Mouse (Mus musculus) c-Kit-negative CD71-positive TER-119-positive erythroid progenitor cells, embryonic 14.5 days (primary cell): Measurements from ENCODE around the gene Fgfr2.

Experiments
- DNase-seq: peaks from one replicate; pipeline ENCODE4 v3.0.0-alpha.2; 2013; ENCODE audit warnings: low read depth, low spot score

The Fgfr2 gene

GRCm38 (mm10) chr7:130726724-130727422 is 2396.3 kb downstream of the Fgfr2 start:
- no peak for DNase-seq

DNA sequence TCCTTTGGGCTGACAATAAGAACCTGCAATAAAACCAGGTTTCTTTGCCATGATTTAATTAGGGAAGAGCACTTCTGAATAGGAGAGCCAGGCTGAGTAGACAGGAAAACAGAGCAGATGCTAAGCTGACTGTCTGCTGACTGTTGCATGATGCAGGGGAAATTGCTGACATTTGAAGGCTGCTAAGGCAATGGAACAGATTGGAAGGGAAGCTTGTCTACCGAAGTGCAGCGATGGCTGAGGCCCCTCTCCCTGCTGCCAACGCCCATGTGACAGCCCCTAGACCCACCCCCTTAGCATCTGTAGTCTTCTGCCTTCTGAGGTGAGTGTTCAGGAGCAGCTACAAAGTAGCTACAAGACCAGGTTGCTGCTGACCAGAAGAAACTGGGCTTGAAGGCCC is 2397.0 kb downstream of the Fgfr2 start:
- no peak for DNase-seq

DNA sequence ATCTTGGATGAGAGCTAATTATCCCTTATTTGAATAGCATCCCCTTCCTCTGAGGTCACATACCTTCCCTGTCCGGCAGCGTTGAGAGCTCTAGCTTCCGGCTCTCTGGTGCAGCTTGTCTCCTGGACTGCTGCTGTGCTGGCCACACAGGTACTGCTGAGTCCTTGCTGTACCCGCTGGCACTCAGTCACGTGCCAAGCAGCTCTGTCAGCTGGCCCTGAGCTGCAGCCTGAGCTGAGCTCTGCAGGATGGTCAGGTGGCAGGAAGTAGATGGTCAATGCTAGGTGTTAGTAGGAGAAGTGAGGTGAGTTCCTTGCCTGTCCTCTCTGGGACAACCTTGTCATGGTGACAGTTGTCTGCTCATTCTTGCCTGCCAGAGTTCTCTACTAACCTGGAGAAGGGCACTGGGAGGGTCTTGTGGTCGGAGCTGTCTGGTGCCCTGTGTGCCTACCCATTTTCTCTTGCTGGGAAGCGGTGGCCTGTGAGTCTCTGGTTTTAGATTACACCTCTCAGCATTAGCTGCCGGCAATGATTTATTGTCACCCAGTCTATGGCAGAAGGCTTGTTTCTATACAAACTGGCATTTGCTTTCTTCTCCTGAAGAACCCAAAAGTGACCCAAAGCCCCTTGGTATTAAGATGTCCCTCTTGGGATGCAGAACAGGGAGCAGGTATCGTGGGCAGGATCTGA is 2402.4 kb downstream of the Fgfr2 start:
- DNase-seq = no peak

- DNase-seq = no peak
These were observed 2403.1 kb downstream of the Fgfr2 start for GRCm38 (mm10) chr7:130719931-130720598.

DNA sequence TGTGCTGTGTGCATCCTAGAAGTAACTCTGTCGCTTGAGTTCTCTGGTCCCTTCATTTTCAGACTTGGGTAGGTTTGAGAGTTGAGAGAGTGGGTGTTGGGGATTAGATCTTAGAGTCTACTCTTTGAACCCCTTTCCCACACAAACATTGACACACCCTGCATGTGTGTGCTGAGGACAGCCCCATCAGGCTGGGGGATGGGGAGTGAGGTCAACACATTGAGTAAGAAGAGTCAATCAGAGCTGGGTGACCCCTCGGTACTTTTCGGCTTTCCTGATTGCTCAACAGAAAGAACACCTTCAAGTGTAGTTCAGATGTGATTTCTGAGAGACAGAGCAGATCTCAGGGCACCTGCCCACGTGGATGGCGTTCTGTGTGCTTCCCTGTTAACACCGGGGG is 2406.2 kb downstream of the Fgfr2 start:
- no peak for DNase-seq

DNA sequence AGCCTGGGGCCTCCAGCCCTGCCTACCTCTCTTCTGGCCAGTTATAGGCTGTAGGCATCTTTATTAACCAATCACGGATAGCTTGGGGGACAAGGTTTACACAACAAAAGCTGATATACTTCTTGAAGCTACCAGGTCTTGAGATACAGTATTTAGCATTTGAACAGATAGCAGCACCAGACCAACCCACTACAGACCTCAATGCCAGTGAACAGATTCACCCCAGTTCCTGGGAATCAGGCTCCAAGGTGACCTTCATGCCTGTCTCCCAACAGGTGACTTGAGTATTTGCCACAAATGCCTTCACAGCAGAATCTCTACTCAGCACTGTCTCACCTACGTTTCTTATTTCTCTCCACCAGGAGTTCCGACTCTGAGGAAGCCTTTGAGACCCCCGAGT is 2406.8 kb downstream of the Fgfr2 start:
- no peak for DNase-seq

GRCm38 (mm10) chr7:130715467-130715866 is 2407.7 kb downstream of the Fgfr2 start:
- no peak for DNase-seq

GRCm38 (mm10) chr7:130713319-130713718 is 2409.8 kb downstream of the Fgfr2 start:
- no peak for DNase-seq

DNA sequence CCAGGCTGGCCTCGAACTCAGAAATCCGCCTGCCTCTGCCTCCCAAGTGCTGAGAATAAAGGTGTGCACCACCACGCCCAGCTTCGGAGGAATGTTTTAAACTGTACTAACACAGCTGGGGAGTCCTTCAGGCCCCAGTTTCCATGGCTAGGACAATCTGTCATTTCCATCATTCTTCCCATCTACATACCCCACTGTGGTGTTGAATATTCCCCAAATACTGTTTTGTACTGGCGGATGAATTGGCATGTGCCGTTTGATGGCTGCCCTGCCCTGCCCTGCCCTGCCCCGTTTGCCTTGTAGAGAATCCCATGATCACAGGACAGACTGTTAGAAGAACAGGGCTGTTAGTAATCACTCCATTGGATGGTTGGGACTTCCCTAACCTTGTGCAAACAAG is 2411.3 kb downstream of the Fgfr2 start:
- no peak for DNase-seq

DNA sequence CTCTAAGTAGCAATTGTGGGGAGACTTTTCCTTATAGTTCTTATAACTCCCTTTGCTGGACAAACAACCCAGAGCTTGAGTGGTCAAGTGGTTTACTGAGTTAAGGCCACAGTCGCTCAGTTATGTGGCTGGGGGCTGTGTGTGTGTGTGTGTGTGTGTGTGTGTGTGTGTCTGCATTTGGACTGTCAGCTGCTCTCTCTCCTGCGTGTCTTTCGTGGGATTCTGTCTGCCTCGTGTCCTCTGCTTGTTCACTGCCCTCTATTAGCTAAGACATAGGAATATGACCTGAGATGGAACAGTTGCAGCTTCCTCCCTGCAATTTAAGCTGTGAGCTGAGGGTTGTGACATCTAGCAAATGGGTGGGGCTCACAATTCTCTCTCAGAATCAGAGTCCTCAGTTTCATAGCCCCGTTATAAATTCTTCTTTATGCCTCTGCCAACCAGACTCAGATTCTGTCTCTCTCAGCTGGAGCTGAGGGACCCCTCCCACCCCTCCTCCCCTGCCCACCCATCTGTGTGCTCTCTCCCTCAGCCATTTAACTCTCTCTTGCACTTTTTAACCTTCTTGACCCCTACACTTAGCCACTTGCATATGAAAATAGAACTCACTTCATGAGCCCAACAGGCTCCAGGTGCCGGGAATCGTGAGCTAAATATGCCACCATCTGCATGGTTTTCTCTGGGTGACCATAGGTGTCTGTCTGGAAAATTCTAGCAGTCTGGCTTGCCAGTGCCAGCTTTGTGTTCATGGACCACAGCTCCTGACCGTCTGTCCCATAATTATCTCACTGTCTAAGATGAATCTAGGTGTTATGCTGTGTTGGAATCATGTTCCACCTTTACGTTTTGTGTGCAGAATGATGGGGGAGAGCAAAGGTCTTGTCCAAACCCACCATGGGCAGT is 2413.5 kb downstream of the Fgfr2 start:
- no peak for DNase-seq

- no peak for DNase-seq
These were observed 2414.2 kb downstream of the Fgfr2 start for GRCm38 (mm10) chr7:130708940-130709339.

DNA sequence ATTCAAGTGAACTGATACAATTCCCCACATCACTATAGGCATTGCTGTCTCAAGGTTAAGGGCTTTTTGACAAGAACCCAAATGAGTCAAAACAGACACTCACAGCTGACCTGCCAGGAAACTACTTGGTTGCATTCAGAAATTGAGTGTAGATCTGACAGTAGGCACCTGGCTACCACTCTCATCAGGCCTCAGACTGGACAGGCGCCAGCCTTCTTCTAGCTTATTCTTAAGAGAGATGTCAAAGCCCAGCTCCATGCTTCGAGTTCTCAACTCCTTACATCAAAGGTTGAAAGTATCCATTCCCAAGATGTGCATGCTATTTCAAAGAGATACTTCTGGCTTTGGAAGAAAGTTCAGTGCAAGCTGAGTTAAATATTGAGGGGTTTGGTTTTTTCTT is 2417.9 kb downstream of the Fgfr2 start:
- DNase-seq = no peak

- DNase-seq = no peak
These were observed 2421.8 kb downstream of the Fgfr2 start for GRCm38 (mm10) chr7:130701336-130701735.

DNA sequence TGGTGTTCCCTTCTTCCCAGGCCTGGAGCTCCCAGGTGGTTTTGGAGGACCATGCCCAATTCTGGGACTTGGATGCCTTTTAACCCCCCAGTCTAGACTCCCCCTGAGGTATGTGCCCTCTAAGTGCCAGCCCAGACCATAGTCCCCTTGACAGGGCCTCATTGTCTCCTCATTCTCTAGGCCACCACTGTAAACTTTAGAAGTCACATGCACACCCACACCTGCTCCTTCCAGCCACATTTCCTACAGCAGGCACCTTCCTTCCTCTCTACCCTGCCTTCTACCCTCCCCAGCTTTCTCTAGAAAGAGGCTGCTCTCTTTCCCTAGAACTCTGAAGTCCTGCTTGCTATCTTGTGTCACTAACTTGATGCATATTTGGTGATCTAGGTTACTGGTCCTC is 2424.7 kb downstream of the Fgfr2 start:
- DNase-seq = no peak

DNA sequence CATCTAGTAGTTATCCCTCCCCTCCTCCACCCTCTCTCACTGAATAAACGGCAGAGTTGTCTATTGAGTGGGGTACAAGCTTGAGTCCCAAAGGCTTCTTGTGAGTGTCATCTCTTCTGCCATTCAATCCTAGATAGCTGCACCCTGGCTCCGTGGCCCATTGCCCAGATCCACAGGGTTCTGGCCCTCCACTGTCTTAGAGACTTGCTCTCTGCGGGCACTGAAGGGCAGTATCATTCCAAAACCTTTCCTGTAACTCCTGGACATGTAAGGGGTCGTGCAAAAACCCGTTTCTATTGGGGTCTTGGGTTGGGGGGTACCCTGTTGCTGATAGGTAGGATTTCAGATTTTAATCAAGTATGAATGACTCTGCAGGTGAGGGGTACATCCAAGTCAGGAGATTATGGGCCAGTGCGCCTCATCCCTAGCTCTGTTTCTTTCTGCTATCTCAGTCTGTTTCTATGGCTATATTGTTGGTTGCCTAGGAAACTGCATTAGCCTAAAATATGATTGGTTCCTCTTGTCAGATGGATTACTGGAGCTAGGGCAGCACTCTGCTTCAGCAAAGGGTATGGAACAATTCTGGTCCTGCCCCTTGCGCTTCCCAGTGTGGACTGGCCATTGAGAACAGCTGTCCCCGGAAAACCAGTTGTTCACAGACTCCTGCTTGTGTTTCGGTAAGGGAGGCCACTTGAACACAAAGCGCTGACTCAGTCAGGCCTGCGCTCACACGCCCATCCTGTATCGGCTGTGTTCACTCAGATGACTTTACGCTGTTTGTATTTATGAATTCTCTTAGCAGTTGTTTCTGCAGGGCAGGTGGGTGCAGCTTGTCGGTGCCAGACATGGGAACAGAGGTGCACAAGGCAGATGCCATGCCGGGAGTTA is 2426.6 kb downstream of the Fgfr2 start:
- DNase-seq = no peak

DNA sequence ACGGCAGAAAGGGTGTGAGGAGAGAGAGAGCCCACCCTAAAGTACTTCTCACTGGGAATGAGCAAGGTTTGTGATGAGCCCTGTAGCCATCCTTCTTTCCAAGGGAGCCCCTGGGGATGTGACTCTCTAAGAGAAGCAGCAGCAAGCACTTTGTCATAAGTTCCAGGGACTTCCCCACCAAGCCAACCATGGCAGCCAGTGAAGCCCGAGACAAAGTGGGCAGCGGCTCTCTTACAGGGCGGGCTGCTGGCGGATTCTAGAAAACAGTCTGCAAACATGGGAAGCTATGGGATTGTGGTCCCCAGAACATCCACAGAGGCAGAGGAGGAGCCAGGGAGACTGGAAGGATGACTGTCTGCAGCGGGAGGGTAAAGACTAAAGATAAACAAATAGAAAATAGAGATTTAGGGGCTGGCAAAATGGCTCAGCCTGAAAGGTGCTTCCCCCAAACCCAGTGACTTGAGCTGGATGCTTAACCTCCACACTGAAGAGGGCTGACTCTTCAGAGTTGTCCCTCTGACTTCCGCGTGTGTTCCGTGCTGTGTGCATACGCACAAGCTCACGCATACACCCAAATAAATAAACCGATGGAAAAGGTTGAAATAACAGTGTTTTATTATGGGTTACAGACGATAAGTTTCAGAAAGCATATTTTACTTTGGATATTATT is 2427.3 kb downstream of the Fgfr2 start:
- DNase-seq = no peak

DNA sequence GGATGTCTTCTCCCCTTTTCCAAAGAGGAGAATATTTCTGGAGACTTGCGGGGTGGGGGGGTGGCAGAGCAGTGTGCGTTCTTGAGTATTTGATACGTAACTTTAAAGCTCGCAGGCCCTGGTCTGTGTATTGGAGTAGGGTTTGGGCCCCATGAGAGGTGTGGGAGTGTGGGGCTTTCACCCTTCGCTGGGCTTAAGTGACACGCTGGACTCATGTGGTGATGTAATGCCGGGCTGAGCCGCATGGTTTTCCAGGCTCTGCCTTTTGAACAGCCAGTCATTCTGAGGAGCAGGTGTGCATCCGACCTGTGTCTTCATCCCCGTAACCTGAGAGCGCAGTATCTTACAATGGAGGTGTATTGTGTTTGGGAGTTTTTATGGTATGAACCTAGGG is 2429.4 kb downstream of the Fgfr2 start:
- no peak for DNase-seq

DNA sequence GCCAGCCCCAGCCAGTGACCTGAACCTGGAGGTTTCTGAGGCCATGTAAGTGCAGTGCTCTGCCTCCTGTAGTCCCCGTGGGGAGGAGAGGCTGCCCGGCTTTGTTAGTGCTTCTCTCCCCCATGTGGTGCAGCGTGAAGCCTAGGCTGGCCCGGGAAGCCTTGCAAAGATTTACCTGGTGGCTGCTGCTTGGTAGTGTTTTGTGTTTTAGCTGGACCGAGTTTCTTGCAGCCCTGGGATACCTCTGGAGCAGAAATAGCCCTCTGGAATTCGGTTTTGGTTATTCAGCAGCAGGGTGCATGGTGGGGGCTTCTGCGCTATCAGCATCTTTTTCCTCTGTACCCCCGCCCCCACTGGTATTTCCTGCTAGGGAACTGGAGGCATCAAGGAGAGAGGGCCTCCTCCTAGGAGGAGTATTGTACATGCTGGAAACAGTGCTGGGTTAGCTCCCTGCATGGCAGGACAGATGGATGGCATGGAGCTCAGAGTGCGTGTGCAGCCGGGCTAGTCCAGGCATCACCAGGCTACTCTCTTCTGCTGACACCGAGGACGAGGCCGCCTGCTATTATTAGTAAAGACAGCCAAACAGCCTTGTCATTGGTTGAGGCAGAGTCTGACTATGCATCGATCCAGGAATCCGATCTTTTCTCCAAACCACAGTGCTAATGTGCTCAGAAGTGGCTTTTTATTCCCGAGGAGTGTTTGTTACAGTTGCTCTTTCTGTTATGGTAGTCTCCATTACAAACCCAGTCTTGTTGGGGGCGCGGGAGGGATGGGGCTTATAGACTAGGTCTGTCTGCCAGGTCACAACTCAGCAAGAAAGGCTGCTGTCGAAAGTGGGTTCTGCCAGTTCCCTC is 2430.0 kb downstream of the Fgfr2 start:
- DNase-seq = no peak

DNA sequence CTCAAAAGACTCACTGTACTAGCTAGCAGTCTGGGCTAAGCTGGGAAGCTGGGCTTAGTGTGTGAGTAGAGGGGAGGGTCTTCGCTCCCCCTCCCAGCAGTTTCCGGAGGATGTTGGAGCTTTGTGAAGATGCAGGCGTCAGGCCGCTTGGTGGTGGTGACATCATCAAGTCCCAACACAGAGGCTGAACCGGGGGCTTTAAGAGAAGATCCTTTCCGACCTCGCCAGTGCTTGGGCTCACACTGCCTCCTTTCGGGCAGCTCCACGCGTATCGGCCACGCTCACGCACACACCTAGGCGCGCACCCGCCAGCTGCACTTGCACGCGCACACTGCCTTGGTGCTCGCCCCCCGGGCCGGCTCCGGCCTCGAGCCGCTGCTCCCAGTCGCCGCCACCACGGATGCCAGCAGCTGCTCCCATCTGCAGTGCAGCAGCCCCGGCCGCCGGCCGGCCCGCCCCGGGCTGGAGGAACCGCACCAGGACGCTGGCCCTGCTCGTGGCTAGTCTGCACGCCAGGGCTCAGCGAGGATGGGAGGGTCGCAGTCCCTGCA is 2430.7 kb downstream of the Fgfr2 start:
- DNase-seq = no peak
